Mouse (Mus musculus) myocyte (in vitro differentiated cells): ENCODE measurements around the gene Adam17. TPM values are rescaled to one million over a fixed set of nuclear protein-coding genes. Genes with fewer than 3 reads are reported as not detected.

Source experiments
- H3K27me3 ChIP-seq: one replicate; pipeline ENCODE4 v1.6.1; 2011; ENCODE audit not compliant: control insufficient read depth, insufficient read depth, insufficient read length
- H3K36me3 ChIP-seq: one replicate; pipeline ENCODE4 v1.6.1; 2011; ENCODE audit not compliant: control insufficient read depth, insufficient read depth
- H3K4me2 ChIP-seq: one replicate; pipeline ENCODE4 v1.6.1; 2011; ENCODE audit warnings: low read depth, control low read depth
- H3K4me3 ChIP-seq: one replicate; pipeline ENCODE4 v1.5.1; 2011; ENCODE audit warnings: mild to moderate bottlenecking, control low read depth, moderate library complexity
- H3K79me2 ChIP-seq: one replicate; pipeline ENCODE4 v1.6.1; 2011; ENCODE audit not compliant: control insufficient read depth, insufficient read depth
- H3ac ChIP-seq: one replicate; pipeline ENCODE4 v1.6.1; 2011; ENCODE audit not compliant: control insufficient read depth, insufficient read length
- CEBPB ChIP-seq: IDR thresholded peaks from 2 replicates; pipeline ENCODE4 v1.6.1; 2011; ENCODE audit warnings: mild to moderate bottlenecking, moderate library complexity; ENCODE audit not compliant: poor library complexity, insufficient read depth, severe bottlenecking
- E2F4 ChIP-seq: IDR thresholded peaks from one replicate; pipeline ENCODE4 v1.6.1; 2011; ENCODE audit warnings: mild to moderate bottlenecking, control low read depth, moderate library complexity; ENCODE audit not compliant: insufficient read depth
- MAX ChIP-seq: IDR thresholded peaks from one replicate; pipeline ENCODE4 v1.6.1; 2011; ENCODE audit warnings: low read depth, mild to moderate bottlenecking, control low read depth
- MYOD1 ChIP-seq, 3 experiments: IDR thresholded peaks; one replicate each; pipeline ENCODE4 v1.6.1; 2011; ENCODE audit warnings: control low read depth in 2 of 3, low read depth in 2 of 3, mild to moderate bottlenecking in 2 of 3, moderate library complexity in 1 of 3; ENCODE audit not compliant: insufficient read length in 2 of 3, control insufficient read depth in 1 of 3
- MYOG ChIP-seq, 3 experiments: IDR thresholded peaks; one replicate each; pipeline ENCODE4 v1.6.1; 2011; ENCODE audit warnings: control low read depth in 2 of 3, low read depth in 2 of 3, mild to moderate bottlenecking in 2 of 3; ENCODE audit not compliant: insufficient read length in 2 of 3, control insufficient read depth in 1 of 3, insufficient read depth in 1 of 3
- POLR2A ChIP-seq: IDR thresholded peaks from one replicate; pipeline ENCODE4 v1.6.1; 2011; ENCODE audit warnings: low read depth, mild to moderate bottlenecking, control low read depth, moderate library complexity; ENCODE audit not compliant: insufficient read length
- POLR2AphosphoS2 ChIP-seq: IDR thresholded peaks from one replicate; pipeline ENCODE4 v1.6.1; 2011; ENCODE audit warnings: low read depth, control low read depth; ENCODE audit not compliant: insufficient read length
- REST ChIP-seq: IDR thresholded peaks from one replicate; pipeline ENCODE4 v1.6.1; 2011; ENCODE audit warnings: mild to moderate bottlenecking, control low read depth, moderate library complexity; ENCODE audit not compliant: insufficient read depth, insufficient read length
- SRF ChIP-seq: IDR thresholded peaks from one replicate; pipeline ENCODE4 v1.6.1; 2011; ENCODE audit warnings: low read depth; ENCODE audit not compliant: control insufficient read depth, insufficient read length
- TCF12 ChIP-seq: IDR thresholded peaks from one replicate; pipeline ENCODE4 v1.6.1; 2011; ENCODE audit warnings: mild to moderate bottlenecking, control low read depth; ENCODE audit not compliant: poor library complexity, insufficient read depth, severe bottlenecking
- TCF3 ChIP-seq: IDR thresholded peaks from one replicate; pipeline ENCODE4 v1.6.1; 2011; ENCODE audit warnings: low read depth, control low read depth; ENCODE audit not compliant: insufficient read length
- USF1 ChIP-seq: IDR thresholded peaks from one replicate; pipeline ENCODE4 v1.6.1; 2011; ENCODE audit warnings: low read depth, mild to moderate bottlenecking, control low read depth, moderate library complexity
- polyA plus RNA-seq: library from polyadenylated mRNA; unstranded; fragments of >200 nt; fragmentation: generic; extraction: Trizol; gene quantifications from one replicate; pipeline ENCODE4 v1.2.1, GENCODE M21; 2012; ENCODE audit warnings: missing spikeins

Gene Adam17
- polyA plus RNA-seq, 1 experiment = 13.4 TPM

- no peaks in the 10 kb centered on the region for H3K27me3 ChIP-seq
- peak overlapping the region; percentile 68 for H3ac ChIP-seq
- H3K36me3 ChIP-seq = peaks cover 30% of the 10 kb centered on the region
- peaks cover 53% of the 10 kb centered on the region for H3K79me2 ChIP-seq
- H3K4me2 ChIP-seq = peak overlapping the region; percentile 85
- H3K4me3 ChIP-seq = peak overlapping the region; percentile 63
- TF ChIP-seq POLR2AphosphoS2 (no peak), MYOD1 (IDR thresholded peaks at IDR 0.05; ENCODE audit: control insufficient read depth in 1 of 3, insufficient read length in 2 of 3, low read depth in 2 of 3) (no peak), USF1 (no peak), TCF3 (no peak), REST (no peak), TCF12 (no peak), CEBPB (no peak), MYOG (IDR thresholded peaks at IDR 0.05; ENCODE audit: control insufficient read depth in 1 of 3, insufficient read depth in 1 of 3, insufficient read length in 2 of 3, low read depth in 2 of 3) (no peak), E2F4 (no peak), POLR2A (no peak), SRF (no peak), MAX (no peak)
Observed at GRCm38 (mm10) chr12:21416506-21416905, 43.1 kb upstream of the Adam17 start.

GRCm38 (mm10) chr12:21410620-21411019 is 37.2 kb upstream of the Adam17 start:
- Histone ChIP-seq H3K27me3 (no peaks in the 10 kb centered on the region), H3K4me3 (no peak overlapping the region), H3K36me3 (peaks cover 58% of the 10 kb centered on the region), H3K4me2 (no peak overlapping the region), H3K79me2 (peaks cover 100% of the 10 kb centered on the region), H3ac (no peak overlapping the region)
- TF ChIP-seq TCF3 (no peak), POLR2AphosphoS2 (no peak), CEBPB (no peak), SRF (no peak), MYOD1 (IDR thresholded peaks at IDR 0.05; ENCODE audit: control insufficient read depth in 1 of 3, insufficient read length in 2 of 3, low read depth in 2 of 3) (no peak), MYOG (IDR thresholded peaks at IDR 0.05; ENCODE audit: control insufficient read depth in 1 of 3, insufficient read depth in 1 of 3, insufficient read length in 2 of 3, low read depth in 2 of 3) (no peak), TCF12 (no peak), REST (no peak), E2F4 (no peak), USF1 (no peak), MAX (no peak), POLR2A (no peak)

GRCm38 (mm10) chr12:21409651-21410050 is 36.2 kb upstream of the Adam17 start:
- TF ChIP-seq POLR2A = no peak
- Histone ChIP-seq H3K27me3 (no peaks in the 10 kb centered on the region), H3K36me3 (peaks cover 62% of the 10 kb centered on the region), H3K4me2 (no peak overlapping the region), H3ac (no peak overlapping the region), H3K4me3 (no peak overlapping the region), H3K79me2 (peaks cover 100% of the 10 kb centered on the region)

GRCm38 (mm10) chr12:21408789-21409367 is 35.4 kb upstream of the Adam17 start:
- Histone ChIP-seq H3ac (no peak overlapping the region), H3K36me3 (peaks cover 55% of the 10 kb centered on the region), H3K4me2 (no peak overlapping the region), H3K4me3 (no peak overlapping the region), H3K79me2 (peaks cover 100% of the 10 kb centered on the region), H3K27me3 (no peaks in the 10 kb centered on the region)
- TF ChIP-seq SRF (no peak), CEBPB (no peak), E2F4 (no peak), MAX (no peak), POLR2A (no peak), TCF12 (no peak), MYOG (IDR thresholded peaks at IDR 0.05; ENCODE audit: control insufficient read depth in 1 of 3, insufficient read depth in 1 of 3, insufficient read length in 2 of 3, low read depth in 2 of 3) (no peak), TCF3 (no peak), USF1 (no peak), POLR2AphosphoS2 (no peak), MYOD1 (IDR thresholded peaks at IDR 0.05; ENCODE audit: control insufficient read depth in 1 of 3, insufficient read length in 2 of 3, low read depth in 2 of 3) (no peak), REST (no peak)

GRCm38 (mm10) chr12:21402771-21403170 is 29.3 kb upstream of the Adam17 start:
- Histone ChIP-seq H3K79me2 (peaks cover 96% of the 10 kb centered on the region), H3ac (no peak overlapping the region), H3K27me3 (no peaks in the 10 kb centered on the region), H3K4me3 (no peak overlapping the region), H3K4me2 (no peak overlapping the region), H3K36me3 (peaks cover 49% of the 10 kb centered on the region)
- TF ChIP-seq MYOG (IDR thresholded peaks at IDR 0.05; ENCODE audit: control insufficient read depth in 1 of 3, insufficient read depth in 1 of 3, insufficient read length in 2 of 3, low read depth in 2 of 3) = no peak
- TF ChIP-seq REST = no peak
- no peak for TF ChIP-seq E2F4
- TF ChIP-seq MAX = no peak
- no peak for TF ChIP-seq MYOD1 (IDR thresholded peaks at IDR 0.05; ENCODE audit: control insufficient read depth in 1 of 3, insufficient read length in 2 of 3, low read depth in 2 of 3)
- TF ChIP-seq SRF = no peak
- no peak for TF ChIP-seq USF1
- TF ChIP-seq TCF12 = no peak
- TF ChIP-seq TCF3 = no peak
- TF ChIP-seq CEBPB = no peak
- no peak for TF ChIP-seq POLR2AphosphoS2
- no peak for TF ChIP-seq POLR2A
